Mouse (Mus musculus) urinary bladder, adult 18-20 months (tissue): ENCODE results near the gene Dusp8.
"Not testable (repeated sequence)": the region's sequence is repeated elsewhere in the genome, so short reads cannot be mapped to it uniquely, and the experiment has no call there.

ENCODE experiments used
- DNase-seq, 2 experiments: peaks; one replicate each; pipeline ENCODE4 v3.0.0; 2022; ENCODE audit warnings: low spot score in 2 of 2, mixed read lengths in 2 of 2

Gene Dusp8

GRCm38 (mm10) chr7:142095183-142095931 is at the start of gene Dusp8:
Gene Dusp8 (minus strand): TSS chr7:142095843.
- peak; percentile 71 to 81 for DNase-seq

DNA sequence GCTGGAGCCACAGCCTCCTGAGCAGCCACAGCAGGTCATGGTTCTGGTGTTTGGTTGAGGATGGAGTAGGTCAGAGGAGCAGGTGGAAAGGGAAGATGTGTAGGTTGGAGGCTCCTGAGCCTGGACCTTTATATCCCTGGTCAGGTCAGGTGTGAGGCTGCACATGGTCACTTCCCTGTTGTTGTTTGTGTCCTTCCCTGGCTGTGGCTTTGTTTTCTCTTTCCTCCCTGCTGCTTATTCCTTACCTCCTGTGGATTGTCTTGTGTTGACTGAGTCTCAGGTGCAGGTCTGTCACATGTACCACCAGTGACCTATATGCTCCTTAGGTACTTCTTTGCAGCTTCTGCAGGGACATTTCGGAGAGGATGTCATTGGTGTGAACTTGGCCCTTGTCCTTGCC is 48.9 kb upstream of the Dusp8 start, which contains the start of gene Gm45337:
Gm45337 (minus strand) TSS at position 101 of the 400 bp plus-strand sequence.
- DNase-seq: no peak

- DNase-seq: not testable (repeated sequence)
Observed at GRCm38 (mm10) chr7:142143506-142144010, 47.9 kb upstream of the Dusp8 start.

DNA sequence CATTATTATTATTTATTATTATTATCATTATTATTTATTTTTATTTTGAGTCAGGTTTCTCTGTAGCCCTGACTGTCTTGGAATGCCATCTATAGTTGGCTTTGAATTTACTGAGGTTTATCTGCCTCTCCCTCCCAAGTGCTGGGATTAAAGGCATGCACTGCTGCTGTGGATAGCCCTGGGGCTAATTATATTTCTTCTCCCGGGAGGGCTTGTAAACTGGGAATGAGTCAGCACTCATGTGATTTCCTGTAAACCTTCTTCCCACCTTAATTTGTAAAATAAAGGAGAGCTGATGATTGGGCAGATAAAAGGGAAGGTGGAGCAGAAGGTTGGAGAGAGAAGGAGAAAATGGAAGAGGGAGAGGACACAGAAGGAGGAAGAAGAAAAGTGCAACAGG is 45.1 kb upstream of the Dusp8 start:
- no peak for DNase-seq

DNA sequence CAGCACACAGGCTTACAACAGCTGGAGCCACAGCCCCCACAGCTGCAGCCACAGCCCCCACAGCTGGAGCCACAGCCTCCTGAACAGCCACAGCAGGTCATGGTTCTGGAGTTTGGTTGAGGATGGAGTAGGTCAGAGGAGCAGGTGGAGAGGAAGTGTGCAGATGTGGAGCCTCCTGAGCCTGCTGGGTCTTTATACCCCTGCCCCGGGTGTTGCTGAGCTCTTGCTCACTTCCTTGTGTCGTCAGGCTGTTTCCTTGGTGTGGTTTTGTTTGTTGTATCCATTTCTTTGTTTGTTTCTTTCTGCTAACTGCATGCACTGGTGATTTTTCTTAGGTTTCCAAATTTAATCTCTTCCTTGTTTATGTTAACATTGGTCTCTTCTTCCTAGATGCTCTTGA is 40.3 kb upstream of the Dusp8 start, which contains the start of gene Gm39115:
Gm39115 (minus strand) TSS at position 101 of the 400 bp plus-strand sequence.
- DNase-seq: not testable (repeated sequence)

- no peak for DNase-seq
Observed at GRCm38 (mm10) chr7:142134206-142134995, 38.8 kb upstream of the Dusp8 start.

DNA sequence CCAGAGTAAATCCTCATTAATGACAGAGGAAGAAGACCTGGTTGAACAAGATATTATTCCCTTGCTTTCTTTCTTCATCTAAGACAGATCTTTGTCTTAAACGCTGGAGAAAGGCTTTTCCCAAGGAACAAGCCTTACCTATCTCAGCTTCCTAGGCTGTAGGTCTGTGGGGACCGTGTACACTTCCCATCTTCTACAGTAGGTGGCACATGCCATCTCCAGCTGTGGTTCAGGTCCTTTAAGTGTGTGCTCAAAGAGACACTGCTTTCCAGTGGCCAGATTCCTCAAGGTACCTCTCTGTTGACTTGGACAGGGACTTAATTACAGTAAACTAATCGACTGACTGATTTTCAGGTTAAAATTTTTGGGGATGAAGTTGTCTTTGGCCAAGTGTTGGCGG is 33.2 kb upstream of the Dusp8 start:
- no peak for DNase-seq

DNA sequence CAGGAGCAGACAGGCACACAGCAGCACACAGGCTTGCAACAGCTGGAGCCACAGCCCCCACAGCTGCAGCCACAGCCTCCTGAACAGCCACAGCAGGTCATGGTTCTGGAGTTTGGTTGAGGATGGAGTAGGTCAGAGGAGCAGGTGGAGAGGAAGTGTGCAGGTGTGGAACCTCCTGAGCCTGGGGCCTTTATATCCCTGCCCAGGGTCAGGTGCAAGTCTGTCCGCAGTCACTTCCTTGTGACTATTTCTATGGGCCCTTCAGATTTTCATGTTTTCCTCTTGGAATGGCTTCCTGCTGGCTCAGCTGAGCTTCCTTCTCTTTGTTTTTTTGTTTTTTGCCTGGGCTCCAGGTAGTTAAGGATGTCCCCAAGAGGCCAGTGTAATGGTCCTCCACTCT is 25.0 kb upstream of the Dusp8 start, which contains the start of gene Gm45618:
Gm45618 (minus strand) TSS at position 101 of the 400 bp plus-strand sequence.
- not testable (repeated sequence) for DNase-seq

GRCm38 (mm10) chr7:142119632-142120031 is 24.0 kb upstream of the Dusp8 start:
- no peak for DNase-seq

DNA sequence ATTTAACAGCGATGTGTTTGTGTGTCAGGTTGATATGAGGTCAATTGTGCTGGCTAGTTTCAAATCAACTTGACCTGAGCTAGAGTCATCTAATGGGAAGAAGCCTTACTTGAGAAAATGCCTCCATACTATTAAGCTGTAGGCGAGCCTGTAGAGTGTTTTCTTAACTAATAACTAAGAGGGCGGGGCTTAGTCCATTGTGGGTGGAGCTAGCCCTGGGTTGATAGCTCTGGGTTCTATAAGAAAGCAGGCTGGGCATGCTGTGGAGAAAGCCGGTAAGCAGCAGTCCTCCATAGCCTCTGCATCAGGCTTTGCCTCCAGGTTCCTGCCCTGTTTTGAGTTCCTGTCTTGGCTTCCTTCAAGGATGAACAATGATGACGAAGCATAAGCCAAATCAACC is 9.1 kb upstream of the Dusp8 start:
- no peak for DNase-seq

DNA sequence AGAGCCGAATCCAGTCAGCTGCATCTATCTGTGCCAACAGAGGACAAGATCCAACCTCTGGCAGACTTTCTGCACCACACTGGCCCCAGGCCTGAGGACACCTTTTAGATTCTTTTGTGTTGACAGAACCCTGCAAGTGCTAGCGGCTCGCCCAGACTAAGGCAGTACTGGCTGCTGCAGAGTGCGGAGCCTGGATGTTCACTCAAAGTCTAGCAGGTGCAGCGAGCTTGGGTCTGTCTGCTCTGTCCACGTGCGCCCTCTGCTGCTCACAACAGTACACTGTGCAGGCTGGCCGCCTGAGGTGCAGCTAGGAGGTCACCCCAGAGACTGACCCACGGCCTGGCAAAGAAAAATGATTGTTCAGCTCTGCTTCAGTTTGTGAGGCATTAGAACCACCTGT is 2.1 kb upstream of the Dusp8 start:
- DNase-seq: peak; percentile 60 to 62

- no peak for DNase-seq
Observed at GRCm38 (mm10) chr7:142096701-142097100, 1.1 kb upstream of the Dusp8 start.

DNA sequence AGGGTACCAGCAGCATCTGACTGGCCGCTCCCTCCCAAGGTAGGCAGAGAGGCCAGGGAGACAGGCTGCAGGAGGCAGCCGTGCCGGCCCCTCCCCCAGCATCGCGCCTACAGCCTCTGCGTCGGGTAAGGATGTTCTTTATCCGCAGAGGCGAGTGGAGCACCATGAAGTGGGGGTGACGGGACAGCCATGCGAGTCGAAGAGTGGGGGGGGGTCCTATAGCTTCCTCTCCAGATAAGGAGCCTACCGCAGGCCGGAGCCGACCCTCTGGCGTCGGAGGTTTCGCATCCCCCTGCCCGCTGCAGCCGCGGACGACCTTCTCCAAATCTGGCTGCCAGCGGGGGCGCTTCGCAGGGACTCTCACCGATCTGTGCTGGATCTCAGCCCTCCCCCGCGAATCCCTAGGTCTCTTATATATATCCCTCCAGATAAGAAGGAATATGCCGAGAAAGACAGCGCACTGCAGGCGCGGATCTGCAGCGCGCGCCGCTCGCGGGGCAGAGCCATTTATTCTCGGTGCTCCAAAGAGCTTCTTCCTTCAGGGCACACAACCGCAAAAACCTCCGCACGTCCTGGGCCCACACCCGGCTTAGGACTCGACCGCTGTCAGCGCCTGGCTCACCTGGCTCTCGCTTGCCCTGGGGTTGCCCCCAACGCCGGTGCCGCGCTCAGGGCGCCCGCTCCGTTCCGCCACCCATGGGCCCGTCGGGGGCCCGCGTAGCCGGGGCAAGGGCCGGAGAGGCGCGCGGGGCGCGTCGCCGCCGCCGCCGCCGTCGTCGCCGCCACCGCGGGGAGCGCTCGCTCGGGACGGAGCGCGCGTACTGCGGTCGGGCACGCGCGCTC is 1.1 kb downstream of the Dusp8 start:
- no peak for DNase-seq

GRCm38 (mm10) chr7:142093696-142094240 is 1.9 kb downstream of the Dusp8 start:
- DNase-seq: no peak

GRCm38 (mm10) chr7:142092991-142093390 is 2.7 kb downstream of the Dusp8 start:
- no peak for DNase-seq

DNA sequence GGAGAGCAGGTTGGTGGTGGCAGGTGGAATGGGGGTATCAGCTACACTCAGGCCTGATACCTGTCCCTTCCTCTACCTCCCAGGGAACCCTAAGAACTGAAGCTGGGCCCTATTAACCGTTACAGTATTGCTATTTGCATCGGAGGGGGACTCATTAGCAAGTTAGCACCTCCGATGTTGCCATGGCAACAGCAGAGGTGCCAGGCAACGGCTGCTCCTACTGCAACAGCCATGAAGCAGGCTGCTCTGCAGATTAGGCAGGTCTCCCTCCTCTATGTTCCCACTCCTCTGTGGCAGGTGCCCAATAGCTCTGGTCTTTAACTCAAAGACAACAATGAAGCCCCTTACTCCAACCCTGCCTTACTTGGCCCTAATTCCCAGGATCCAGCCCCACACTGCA is 3.8 kb downstream of the Dusp8 start:
- no peak for DNase-seq

DNA sequence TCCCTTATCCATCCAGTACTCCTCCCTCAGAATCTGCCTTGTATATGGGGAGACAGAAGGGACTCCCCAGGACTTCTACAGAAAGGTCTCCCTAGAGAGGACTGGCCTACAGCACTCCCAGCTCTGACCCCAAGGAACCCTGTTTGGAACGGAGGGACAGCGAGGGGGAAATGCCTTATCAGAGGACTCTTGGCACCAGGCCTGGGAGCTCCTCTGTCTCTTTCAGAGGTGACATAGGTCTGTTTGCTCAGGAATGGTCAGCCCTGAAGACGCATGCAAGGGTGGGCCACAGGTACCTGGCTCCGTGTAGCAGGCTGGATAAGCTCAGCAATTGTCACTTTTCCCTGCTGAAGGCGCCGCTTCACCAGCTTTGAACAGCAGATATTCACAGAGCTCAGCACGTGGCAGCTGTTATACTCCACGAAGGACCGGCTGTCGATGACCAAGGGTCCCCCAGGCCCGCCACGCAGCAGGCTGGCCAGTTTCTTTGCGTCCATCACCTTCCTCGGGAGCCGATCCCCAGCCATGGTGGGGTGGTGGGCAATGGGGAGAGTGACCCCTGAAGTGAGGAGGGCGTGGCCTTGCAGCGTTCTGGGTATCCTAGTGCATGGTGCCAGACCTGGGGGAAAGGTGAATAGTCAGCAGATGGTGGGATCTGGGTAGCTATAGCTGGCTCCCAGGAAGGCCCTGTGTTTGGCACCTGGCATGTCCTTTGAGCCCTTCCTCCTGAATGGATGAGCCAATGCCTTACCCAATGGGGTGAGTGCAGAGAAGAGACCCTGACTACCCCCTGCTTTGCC is 5.8 kb downstream of the Dusp8 start:
- no peak for DNase-seq

DNA sequence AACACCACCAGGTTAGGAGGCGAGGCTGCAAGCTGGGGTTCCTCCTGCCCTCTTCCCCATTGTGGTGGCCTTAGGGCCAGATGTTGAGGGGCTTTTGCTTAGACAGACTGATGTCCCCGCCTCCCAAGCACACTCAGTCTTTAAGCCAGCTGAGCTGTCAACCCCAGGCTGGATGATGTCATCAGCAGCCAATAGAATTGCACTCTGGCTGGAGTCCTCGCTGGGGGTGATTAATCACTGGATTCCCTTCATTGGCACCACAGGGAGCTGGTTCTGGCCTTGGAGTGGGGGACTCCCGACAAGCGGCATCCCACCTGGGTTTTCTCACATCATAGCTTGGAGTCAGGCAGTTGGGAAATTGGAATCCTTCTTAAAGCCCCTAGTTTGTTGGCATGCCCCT is 6.8 kb downstream of the Dusp8 start:
- no peak for DNase-seq

- DNase-seq: no peak
Observed at GRCm38 (mm10) chr7:142087069-142087652, 8.5 kb downstream of the Dusp8 start.
